Mouse (Mus musculus): Measurements from ENCODE around the gene Ubtf. TPM values are rescaled to one million over a fixed set of nuclear protein-coding genes. Genes with fewer than 3 reads are reported as not detected.
A peak's percentile ranks its signal among the peaks of the same experiment; 100 is the strongest.

Gene Ubtf
- total RNA-seq, 1 experiment from 2014 or later, result 196 TPM

DNA sequence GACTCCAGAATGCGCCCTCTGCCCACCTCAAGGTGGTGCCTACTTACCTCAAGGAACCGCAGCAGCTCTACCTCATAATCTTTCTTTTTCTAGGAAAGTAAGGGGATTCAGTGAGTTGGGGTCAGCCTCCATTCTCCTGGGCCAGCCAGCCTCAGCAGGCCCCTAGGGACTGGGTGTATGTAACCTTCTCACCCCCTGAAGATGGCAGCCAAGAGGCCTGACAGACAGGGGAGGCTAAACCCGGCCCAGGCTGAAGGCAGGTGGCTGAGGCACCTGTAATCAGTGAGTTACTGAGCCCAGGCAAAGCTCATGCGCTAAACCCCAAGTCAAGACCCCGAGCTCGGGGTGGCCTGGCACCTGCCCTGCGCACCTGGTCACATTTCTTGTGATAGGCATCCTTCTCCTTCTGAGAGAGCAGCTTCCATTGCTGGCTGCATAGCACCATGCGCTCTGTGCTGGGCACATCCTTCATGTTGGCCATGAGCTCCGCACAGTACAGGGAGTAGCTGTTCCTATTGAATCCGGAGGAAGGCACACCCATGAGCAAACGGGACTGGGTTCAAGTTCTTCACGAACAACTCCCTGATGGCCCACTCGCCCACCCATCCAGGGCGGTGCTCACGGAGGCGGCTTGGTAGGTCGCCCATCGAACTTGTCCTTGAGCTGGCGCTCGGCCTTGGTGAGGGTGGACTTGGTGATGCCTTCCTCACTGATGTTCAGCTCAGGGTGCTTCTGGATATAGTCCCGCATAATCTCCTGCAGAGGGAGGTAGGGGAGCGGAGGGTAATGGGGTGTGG, 9.5 kb downstream of the Ubtf start:
- no peak for ATAC-seq (replicated peaks in 1 of 2; ENCODE audit: insufficient read depth in 1 of 2, low FRiP score in 2 of 2, low TSS enrichment in 1 of 2, low read depth in 1 of 2, poor library complexity in 2 of 2, severe bottlenecking in 2 of 2)

DNA sequence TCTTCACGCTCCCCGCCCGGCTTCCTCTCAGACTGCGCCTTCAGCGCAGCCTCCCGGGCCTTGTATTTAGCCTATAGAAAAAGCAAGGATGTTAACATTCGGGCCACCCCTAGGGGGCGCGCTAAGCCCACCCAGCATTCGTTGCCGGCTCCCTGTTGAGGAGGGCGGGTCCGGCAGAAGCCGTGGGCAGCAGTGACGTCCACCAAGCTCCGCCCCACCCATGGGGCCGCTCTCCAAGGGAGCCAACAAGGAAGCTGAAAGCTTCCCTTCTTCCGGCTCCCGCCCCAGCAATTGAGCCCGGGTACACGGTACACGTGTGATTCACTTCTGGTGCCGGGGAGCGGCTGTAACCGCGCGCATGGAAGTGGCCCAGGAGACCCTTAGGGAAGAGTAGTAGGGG, 10.6 kb downstream of the Ubtf start:
- ATAC-seq (replicated peaks in 1 of 2; ENCODE audit: insufficient read depth in 1 of 2, low FRiP score in 2 of 2, low TSS enrichment in 1 of 2, low read depth in 1 of 2, poor library complexity in 2 of 2, severe bottlenecking in 2 of 2), result peak; percentile 95 to 96

DNA sequence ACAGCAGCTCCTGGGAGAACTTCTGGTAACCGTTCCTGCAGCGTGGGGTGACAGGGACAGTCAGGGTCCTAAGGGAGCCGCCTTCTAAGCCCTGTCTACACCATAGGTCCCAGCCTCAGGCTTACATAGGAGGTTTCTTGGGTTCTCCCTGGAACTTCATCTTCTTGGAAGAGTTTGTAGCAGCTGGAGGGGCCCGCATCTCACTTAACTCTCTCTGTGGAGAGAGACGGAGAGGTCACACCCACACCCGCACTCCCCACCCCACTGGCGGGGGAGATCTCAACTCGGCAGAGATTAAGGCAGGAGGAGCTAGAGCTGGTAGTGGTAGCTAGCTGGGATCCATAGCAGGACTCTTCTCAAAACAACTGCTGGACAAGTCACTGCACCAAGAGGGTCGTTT, 11.4 kb downstream of the Ubtf start:
- ATAC-seq (replicated peaks in 1 of 2; ENCODE audit: insufficient read depth in 1 of 2, low FRiP score in 2 of 2, low TSS enrichment in 1 of 2, low read depth in 1 of 2, poor library complexity in 2 of 2, severe bottlenecking in 2 of 2), result no peak

DNA sequence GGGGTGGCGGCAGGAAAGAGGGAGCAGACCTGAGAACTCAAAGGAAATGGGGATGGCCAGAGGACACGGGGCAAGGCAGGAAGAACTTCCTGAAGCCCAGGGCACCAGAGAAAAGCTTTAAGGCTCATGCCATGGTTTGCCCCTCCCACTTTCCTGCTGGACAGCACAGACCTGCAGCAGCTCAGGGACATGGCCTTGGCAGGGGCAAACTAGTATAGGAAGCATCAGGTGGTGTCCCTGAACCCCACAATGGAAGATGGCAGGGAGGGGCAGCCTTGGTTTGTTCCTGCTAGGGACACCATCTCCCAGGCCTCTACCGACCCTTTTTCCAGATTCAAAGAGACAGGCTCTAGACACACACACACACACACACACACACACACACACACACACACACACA, 14.2 kb downstream of the Ubtf start:
- no peak for ATAC-seq (replicated peaks in 1 of 2; ENCODE audit: insufficient read depth in 1 of 2, low FRiP score in 2 of 2, low TSS enrichment in 1 of 2, low read depth in 1 of 2, poor library complexity in 2 of 2, severe bottlenecking in 2 of 2)

DNA sequence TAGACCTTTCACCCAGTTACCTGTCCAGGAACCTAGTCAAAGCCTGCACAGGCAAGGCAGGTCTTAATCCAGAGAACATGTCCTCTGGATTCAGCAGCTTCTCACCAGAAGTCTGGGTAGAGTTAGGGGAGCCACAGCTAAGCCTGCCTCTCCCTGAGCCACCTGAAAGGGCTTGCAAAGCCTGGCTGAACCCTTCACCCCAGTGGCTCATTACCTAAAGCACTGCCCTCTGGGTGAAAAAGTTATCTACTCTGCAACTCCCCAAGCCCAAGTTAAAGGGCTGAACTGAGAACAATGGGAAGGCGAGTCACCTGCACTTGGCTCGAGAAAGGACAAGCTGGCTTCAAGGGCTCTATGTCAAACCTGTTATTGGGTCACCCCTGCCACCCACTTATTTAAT, 15.4 kb downstream of the Ubtf start:
- ATAC-seq (replicated peaks in 1 of 2; ENCODE audit: insufficient read depth in 1 of 2, low FRiP score in 2 of 2, low TSS enrichment in 1 of 2, low read depth in 1 of 2, poor library complexity in 2 of 2, severe bottlenecking in 2 of 2), result no peak

DNA sequence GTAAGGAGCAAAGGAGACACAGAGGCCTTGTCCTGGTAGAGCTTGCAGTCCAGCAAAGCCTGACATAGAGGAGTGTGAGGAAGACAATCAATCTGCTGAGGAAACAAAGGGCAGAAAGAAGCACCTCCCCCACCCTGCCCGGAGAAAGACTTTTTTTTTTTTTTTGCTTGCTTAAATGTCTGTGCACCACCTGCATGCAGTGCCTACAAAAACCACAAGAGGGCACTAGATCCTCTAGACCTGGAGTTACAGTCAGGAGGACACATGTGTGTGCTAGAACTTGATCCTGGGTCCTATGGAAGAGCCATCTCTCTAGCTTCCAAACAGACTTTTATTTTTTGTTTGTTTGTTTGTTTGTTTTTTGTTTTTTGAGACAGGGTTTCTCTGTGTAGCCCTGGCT, 19.7 kb downstream of the Ubtf start:
- no peak for ATAC-seq (replicated peaks in 1 of 2; ENCODE audit: insufficient read depth in 1 of 2, low FRiP score in 2 of 2, low TSS enrichment in 1 of 2, low read depth in 1 of 2, poor library complexity in 2 of 2, severe bottlenecking in 2 of 2)

DNA sequence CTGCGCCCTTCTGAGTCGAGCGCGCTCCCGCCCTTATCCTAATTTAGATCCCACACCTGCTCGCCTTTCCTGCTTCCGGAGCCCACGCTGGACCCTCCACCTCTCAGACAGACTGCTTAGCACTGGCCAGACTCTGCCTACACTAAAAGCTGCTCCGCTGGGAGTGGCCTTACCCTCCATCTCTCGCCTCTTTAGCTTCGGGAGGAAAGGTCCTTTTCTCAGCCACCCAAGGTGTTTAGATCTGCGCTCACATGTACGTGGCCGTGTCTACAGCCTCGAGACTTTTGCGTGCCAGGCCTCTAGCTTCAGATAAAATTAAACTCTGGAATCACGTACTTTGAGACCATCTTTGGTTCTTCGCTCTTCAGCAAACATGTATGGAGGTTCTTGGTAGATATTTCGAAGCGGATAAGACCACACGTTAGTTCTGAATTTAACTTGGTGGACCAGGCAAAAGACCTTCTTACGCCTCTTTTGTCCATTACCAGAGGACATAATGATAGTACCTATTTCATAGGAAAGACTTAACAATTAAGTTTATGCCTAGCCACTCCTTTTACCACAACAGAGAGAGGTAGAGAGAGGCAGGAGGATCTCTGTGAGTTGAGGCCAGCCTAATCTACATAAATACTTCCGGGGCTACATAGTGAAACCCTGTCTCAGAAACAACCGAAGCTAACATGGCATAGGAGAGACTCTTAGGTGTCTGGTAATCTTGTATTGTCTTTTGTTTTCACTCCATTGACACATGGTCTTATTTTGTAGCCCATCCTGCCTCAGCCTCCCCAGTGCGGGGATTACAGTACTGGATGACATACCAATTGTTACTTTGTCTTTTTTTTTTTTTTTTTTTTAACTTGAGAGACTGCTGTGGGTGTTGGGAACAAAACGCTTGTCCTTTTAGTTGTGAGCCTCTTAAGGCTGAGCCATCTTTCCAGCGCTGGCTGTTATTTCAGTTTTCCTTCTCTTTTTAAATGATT, 21.7 kb downstream of the Ubtf start:
- ATAC-seq (replicated peaks in 1 of 2; ENCODE audit: insufficient read depth in 1 of 2, low FRiP score in 2 of 2, low TSS enrichment in 1 of 2, low read depth in 1 of 2, poor library complexity in 2 of 2, severe bottlenecking in 2 of 2), result peak; percentile 2 to 4; a peak in 2 of 4 replicates

DNA sequence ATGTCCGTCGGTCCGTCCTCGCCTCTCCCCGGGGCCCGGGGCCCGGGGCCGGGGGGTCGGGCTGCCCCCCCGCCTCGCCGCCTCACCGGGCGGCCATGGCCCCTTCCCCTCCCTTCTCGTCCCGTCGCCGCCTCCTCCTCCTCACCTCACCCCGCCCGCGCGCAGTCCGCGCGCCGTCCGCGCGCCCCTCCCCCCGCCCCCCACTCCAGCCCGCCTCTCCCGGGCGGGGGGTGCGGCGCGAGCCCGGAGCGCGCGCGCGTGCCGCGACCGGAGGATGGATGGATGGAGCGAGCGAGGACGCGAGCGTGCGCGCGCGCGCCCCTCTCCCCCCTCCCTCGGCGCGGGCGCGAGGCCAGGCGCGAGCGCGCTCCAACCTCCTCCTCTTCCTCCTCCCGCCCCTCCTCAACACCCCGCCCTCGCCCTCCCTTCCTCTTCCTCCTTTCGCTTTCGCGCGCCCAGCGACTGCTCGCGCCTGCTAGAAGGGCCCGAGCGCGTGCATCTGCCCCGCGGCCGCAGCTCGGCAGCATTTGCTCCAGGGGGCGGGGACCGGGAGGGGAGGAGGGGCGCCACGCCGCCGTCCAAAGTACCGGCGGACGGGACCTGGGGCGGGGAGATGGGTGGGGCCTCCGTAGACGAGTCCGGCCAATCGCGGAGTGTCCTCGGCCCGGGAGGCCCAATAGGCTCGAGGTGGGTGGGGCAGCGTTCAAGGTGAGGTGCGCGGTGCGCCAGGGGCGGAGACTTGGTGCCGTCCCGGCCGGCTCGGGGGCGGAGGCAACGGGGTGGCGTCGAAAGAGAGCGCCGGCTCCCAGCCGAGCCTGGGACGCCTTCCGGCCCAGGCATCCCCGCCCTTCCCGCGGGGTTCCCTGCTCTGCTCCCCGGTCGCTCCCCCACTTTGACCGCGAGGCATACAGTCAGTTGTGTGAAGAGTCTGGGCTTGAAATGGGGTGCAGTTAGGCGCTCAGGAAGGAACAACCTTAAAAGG, 22.8 kb downstream of the Ubtf start, which contains the start of gene Atxn7l3:
Gene Atxn7l3 (minus strand): TSS at position 141 of the 982 bp plus-strand sequence.
- ATAC-seq (replicated peaks in 1 of 2; ENCODE audit: insufficient read depth in 1 of 2, low FRiP score in 2 of 2, low TSS enrichment in 1 of 2, low read depth in 1 of 2, poor library complexity in 2 of 2, severe bottlenecking in 2 of 2), result peak; percentile 93 to 94

DNA sequence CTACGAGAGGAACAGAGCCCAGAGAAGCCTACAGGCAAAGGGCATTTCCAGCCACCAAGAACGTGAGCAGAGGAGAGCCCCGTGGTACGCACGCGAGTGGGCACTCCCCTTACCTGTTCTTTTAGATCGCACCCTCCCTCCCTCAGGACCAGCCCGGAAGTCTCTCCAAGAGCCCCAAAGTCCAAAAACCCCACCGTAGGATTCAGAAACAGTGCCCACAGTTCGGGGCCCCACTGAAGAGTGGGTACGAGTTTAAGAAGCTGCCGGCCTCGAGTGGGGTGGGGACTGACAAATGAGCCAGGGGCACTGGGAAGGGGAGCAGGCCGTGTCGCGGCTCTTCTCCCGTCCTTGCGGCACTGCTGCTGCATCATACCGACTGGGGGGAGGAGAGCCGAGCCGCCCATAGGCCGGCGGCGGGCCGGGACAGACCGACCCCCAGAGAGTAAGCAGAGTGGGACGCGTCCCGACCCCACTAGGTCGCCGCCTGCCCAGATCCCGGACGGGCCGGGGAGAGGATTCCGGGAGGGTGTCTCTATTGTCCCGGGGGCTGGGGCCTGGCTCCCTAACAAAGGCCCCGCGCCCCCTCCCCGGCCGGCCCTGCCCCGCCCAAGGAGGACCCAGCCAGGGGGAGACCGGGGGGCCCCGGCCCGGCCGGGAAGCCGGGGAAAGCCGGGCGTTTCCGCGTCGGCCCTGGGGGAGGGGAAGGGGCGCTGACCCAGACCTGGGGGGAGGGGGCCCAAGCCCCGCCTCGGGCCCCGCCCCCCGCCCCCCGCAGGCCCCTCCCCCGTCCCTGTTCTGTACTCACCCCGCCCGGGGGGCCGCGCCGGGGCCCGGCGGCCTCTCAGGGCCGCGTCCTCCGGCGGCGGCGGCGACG, 23.7 kb downstream of the Ubtf start:
- no peak for ATAC-seq (replicated peaks in 1 of 2; ENCODE audit: insufficient read depth in 1 of 2, low FRiP score in 2 of 2, low TSS enrichment in 1 of 2, low read depth in 1 of 2, poor library complexity in 2 of 2, severe bottlenecking in 2 of 2)

DNA sequence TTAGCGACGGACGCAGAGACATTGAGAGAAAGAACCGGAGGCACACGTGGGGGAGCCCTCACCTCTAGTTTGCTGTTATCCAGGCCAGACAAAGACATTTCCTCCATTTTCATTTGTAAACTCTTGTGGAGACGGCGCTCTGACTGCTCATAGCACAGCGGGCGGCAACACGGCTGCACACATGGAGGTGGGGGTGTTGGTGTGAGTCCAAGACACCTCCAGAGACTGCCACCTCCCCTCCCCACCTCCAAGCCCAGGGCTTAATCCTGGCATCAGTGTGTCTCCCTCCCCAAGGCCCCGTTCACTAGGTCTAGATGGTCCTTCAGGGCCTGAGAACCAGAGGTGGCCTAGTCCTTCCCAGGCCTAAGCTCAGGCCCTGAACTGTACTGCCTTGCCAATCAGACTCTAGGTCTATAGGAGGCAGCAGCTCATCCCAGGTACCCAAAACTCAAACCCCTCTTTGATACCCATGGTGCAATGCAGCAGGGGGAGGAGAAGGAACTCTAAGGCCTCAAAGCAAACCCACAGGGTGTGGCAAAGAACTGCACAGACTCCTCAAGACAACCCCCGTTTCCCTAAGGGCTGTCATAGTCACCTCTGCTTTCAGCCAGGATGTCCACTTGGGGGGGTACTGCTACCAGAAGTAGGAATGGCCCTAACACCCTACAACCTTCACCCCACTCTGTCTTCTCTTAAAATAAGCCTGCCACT, 24.5 kb downstream of the Ubtf start:
- ATAC-seq (replicated peaks in 1 of 2; ENCODE audit: insufficient read depth in 1 of 2, low FRiP score in 2 of 2, low TSS enrichment in 1 of 2, low read depth in 1 of 2, poor library complexity in 2 of 2, severe bottlenecking in 2 of 2), result peak; percentile 19 to 25; a peak in 2 of 4 replicates

DNA sequence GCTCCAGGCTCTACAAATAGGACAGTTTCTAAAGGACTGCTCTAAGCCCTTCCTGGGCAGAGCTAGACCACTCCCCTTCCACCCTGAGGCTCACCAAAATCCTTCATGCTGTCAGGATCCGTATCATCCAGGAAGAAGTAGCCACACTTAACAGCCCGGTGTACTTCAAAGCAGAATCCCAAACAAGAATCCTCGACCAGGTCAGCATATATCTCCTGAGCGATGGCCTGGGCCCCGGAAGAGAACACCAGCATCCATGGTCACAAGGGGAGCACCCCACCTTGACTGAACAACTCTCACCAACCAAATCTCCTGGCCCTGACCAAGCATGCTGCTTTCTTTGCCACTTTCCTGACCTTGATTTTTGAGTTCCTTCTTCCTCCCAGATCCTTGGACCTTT, 25.1 kb downstream of the Ubtf start:
- no peak for ATAC-seq (replicated peaks in 1 of 2; ENCODE audit: insufficient read depth in 1 of 2, low FRiP score in 2 of 2, low TSS enrichment in 1 of 2, low read depth in 1 of 2, poor library complexity in 2 of 2, severe bottlenecking in 2 of 2)

DNA sequence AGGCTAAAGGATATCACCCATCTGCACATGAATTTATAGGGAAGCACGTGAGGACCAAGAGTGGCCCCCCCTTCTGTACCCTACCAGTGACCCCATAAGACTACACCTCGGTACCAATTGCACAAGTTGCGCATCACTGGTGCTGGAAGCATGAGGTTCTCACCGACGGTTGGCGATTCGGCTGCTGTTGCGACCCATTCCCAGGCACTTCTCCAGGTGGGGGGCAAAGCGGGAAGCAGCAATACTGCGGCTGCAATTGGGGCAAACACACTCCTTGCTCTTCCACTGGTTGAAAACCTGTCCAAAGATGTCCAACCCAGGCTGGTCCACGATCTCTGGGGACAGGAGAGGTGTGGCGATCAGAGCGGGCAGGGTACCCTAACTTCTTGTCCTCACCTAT, 25.6 kb downstream of the Ubtf start:
- ATAC-seq (replicated peaks in 1 of 2; ENCODE audit: insufficient read depth in 1 of 2, low FRiP score in 2 of 2, low TSS enrichment in 1 of 2, low read depth in 1 of 2, poor library complexity in 2 of 2, severe bottlenecking in 2 of 2), result no peak

DNA sequence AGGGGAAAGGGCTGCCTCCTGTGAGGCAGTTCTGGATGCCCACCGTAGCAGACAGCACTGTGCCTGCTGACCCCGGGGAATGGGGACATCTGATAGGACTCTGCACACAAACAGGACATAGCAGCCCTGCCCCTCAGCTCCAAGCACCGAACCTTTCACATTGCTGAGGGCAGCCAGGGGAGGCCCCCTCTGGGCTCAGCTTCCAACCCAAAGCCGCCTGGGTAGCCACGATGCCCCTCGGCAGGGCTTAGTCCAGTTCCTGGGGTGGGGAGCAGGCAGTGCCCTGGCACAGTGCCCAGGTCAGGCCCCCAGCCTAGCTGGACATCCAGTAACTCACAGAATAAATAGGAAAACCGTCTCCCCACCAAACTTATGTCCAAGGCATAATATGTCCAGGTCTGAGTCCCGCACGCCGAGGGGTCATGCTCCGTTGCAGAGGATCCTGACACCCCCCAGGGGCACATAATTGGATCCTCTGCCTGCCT, 28.4 kb downstream of the Ubtf start:
- no peak for ATAC-seq (replicated peaks in 1 of 2; ENCODE audit: insufficient read depth in 1 of 2, low FRiP score in 2 of 2, low TSS enrichment in 1 of 2, low read depth in 1 of 2, poor library complexity in 2 of 2, severe bottlenecking in 2 of 2)

DNA sequence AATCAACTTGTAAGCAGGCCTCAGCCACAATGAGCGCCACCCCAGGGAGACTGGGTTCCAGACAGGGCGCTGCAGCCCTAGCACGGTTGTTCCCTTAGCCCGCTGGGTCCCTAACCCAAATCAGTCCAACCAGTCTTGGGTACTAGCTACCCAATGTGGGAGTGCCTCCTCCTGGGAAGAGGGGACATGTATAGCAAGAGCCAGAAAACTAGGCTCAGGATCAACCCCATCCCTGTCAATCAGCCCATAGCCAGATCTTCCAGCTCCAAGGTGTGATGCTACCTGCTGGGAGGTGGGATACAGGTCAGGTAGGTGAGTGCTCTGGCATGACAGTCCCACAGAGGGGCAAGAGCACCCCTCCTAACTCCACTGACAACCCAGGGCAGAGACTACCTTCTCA, 29.4 kb downstream of the Ubtf start:
- ATAC-seq (replicated peaks in 1 of 2; ENCODE audit: insufficient read depth in 1 of 2, low FRiP score in 2 of 2, low TSS enrichment in 1 of 2, low read depth in 1 of 2, poor library complexity in 2 of 2, severe bottlenecking in 2 of 2), result no peak

DNA sequence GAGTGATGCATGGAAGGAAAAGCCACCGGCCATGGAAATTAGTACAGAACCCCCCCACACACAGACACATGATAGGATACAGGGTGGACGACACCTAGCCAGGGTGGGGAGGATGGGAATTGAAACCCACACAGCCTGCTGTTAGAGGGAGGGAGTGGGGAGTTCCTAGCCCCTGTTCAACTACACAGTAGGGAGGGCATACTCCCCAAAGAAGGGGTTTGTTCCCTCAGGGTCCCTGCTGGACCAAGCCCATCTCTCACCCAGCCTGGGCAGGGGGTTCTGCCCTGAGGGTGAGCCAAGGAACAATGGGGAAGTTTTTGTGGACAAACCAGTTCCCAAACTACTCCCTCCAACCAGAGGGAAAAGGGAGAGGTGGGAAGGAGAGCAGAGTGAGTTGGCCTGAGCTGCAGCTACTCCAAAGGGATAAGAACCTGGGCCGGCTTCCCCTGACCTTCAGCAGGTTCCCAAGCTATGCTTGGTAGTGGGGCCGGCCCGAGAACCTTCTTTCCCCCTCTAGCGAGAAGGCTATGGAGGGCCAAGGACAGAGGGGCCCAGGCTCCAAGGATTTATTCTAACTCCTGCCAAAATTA, 29.9 kb downstream of the Ubtf start:
- no peak for ATAC-seq (replicated peaks in 1 of 2; ENCODE audit: insufficient read depth in 1 of 2, low FRiP score in 2 of 2, low TSS enrichment in 1 of 2, low read depth in 1 of 2, poor library complexity in 2 of 2, severe bottlenecking in 2 of 2)

Measured in hematopoietic stem cell, adult 5-6 weeks (primary cell).